Mouse (Mus musculus) liver, adult 2 months (tissue): ENCODE results near the gene Als2. TPM values are rescaled to one million over a fixed set of nuclear protein-coding genes. Genes with fewer than 3 reads are reported as not detected.

Experiments used
- DNase-seq: peaks from one replicate; pipeline ENCODE4 v3.0.0-alpha.2; 2011; ENCODE audit warnings: low read depth, low spot score; ENCODE audit errors: extremely low read depth
- H3K27ac ChIP-seq: fragments of 200-500 bp; replicated peaks from 2 replicates; pipeline ENCODE4 v1.5.1; 2012; ENCODE audit warnings: low read depth, mild to moderate bottlenecking, control low read depth, inconsistent platforms, low read length; ENCODE audit not compliant: insufficient read depth
- H3K27me3 ChIP-seq: fragments of 200-500 bp; 2 replicates; pipeline ENCODE4 v1.6.1; 2012; ENCODE audit warnings: mild to moderate bottlenecking, moderate library complexity, low read length, inconsistent platforms; ENCODE audit not compliant: control insufficient read depth, insufficient read depth
- H3K36me3 ChIP-seq: fragments of 200-500 bp; 2 replicates; pipeline ENCODE4 v1.6.1; 2012; ENCODE audit warnings: low read length, inconsistent platforms; ENCODE audit not compliant: control insufficient read depth, insufficient read depth
- H3K4me1 ChIP-seq: fragments of 200-500 bp; 2 replicates; pipeline ENCODE4 v1.6.1; 2011; ENCODE audit warnings: low read length; ENCODE audit not compliant: control insufficient read depth, insufficient read depth
- H3K4me3 ChIP-seq: fragments of 200-500 bp; 2 replicates; pipeline ENCODE4 v1.5.1; 2011; ENCODE audit warnings: low read depth, mild to moderate bottlenecking, control low read depth, low read length, moderate library complexity; ENCODE audit not compliant: insufficient read depth
- H3K79me2 ChIP-seq: fragments of 200-500 bp; 2 replicates; pipeline ENCODE4 v1.6.1; 2012; ENCODE audit warnings: inconsistent platforms, mild to moderate bottlenecking, low read length, moderate library complexity; ENCODE audit not compliant: control insufficient read depth, insufficient read depth
- H3K9ac ChIP-seq: fragments of 200-500 bp; 2 replicates; pipeline ENCODE4 v1.6.1; 2012; ENCODE audit warnings: low read depth, mild to moderate bottlenecking, control low read depth, inconsistent platforms, low read length
- CTCF ChIP-seq: fragments of 200-500 bp; IDR thresholded peaks from 2 replicates; pipeline ENCODE4 v1.5.1; 2011; ENCODE audit warnings: low read depth, low read length, control low read depth
- POLR2A ChIP-seq: fragments of 200-500 bp; IDR thresholded peaks from 2 replicates; pipeline ENCODE4 v1.6.1; 2011; ENCODE audit warnings: low read length, control low read depth; ENCODE audit not compliant: insufficient read depth; ENCODE audit errors: extremely low read depth
- WGBS: fragments of 180-500 bp; shearing (Covaris S2); methylation state at CpG from one replicate; pipeline ENCODE4 v1.1.7; 2018; 5-methylcytosine and 5-hydroxymethylcytosine counted together
- polyA plus RNA-seq: library from polyadenylated mRNA; depleted of rRNA; stranded (reverse); fragments of >200 nt; gene quantifications from 2 replicates; pipeline ENCODE4 v1.2.3, GENCODE M21; 2012
- total RNA-seq: library from RNA; depleted of rRNA; stranded (reverse); fragments of >200 nt; gene quantifications from 2 replicates; pipeline ENCODE4 v1.2.3, GENCODE M21; 2014

Als2 gene
- total and polyA plus RNA-seq, 2 experiments, result 20.2 to 34.2 TPM

GRCm38 (mm10) chr1:59243770-59244169 is 6.7 kb upstream of the Als2 start:
- no peak overlapping the region for H3K4me3 ChIP-seq
- H3K9ac ChIP-seq, result no peak overlapping the region
- DNase-seq, result no peak
- H3K27me3 ChIP-seq, result no peaks in the 10 kb centered on the region
- no peaks in the 10 kb centered on the region for H3K79me2 ChIP-seq
- H3K27ac ChIP-seq, result no peak overlapping the region
- WGBS, result 74% methylated on average over 2 of the region's 2 CpGs
- no peaks in the 10 kb centered on the region for H3K36me3 ChIP-seq
- H3K4me1 ChIP-seq, result no peaks in the 10 kb centered on the region
- TF ChIP-seq CTCF (no peak), POLR2A (no peak)

GRCm38 (mm10) chr1:59237614-59238211 is 682 bp upstream of the Als2 start:
- H3K27ac ChIP-seq, result peak overlapping the region; percentile 20
- H3K27me3 ChIP-seq, result no peaks in the 10 kb centered on the region
- under 1% methylated on average over 19 of the region's 19 CpGs for WGBS
- TF ChIP-seq CTCF (peak; percentile 68), POLR2A (no peak)
- H3K79me2 ChIP-seq, result peaks cover 21% of the 10 kb centered on the region
- peak overlapping the region; percentile 60 for H3K4me3 ChIP-seq
- no peaks in the 10 kb centered on the region for H3K36me3 ChIP-seq
- H3K4me1 ChIP-seq, result peaks cover 13% of the 10 kb centered on the region
- peak; percentile 77 for DNase-seq
- peak overlapping the region; percentile 58 for H3K9ac ChIP-seq

GRCm38 (mm10) chr1:59229187-59229586 is 7.8 kb downstream of the Als2 start:
- TF ChIP-seq POLR2A, result no peak
- no peak for TF ChIP-seq CTCF
- Histone ChIP-seq H3K79me2 (peaks cover 23% of the 10 kb centered on the region), H3K4me3 (no peak overlapping the region), H3K36me3 (peaks cover 7% of the 10 kb centered on the region), H3K4me1 (peaks cover 15% of the 10 kb centered on the region), H3K27ac (no peak overlapping the region), H3K27me3 (no peaks in the 10 kb centered on the region), H3K9ac (no peak overlapping the region)
- no peak for DNase-seq
- WGBS, result 78% methylated on average over 4 of the region's 4 CpGs

- Histone ChIP-seq H3K9ac (no peak overlapping the region), H3K36me3 (peaks cover 7% of the 10 kb centered on the region), H3K27ac (0 out of 2 replicates have a peak overlapping the region, but pooled peaks have one; percentile 5), H3K4me3 (no peak overlapping the region), H3K79me2 (peaks cover 26% of the 10 kb centered on the region), H3K27me3 (no peaks in the 10 kb centered on the region), H3K4me1 (peaks cover 15% of the 10 kb centered on the region)
- 54% methylated on average over 7 of the region's 7 CpGs for WGBS
- no peak for DNase-seq
- TF ChIP-seq CTCF (no peak), POLR2A (no peak)
These were observed 8.5 kb downstream of the Als2 start for GRCm38 (mm10) chr1:59228552-59228951.

GRCm38 (mm10) chr1:59222101-59222825 is 14.8 kb downstream of the Als2 start:
- peaks cover 23% of the 10 kb centered on the region for H3K36me3 ChIP-seq
- H3K4me3 ChIP-seq, result no peak overlapping the region
- no peak overlapping the region for H3K9ac ChIP-seq
- WGBS, result 82% methylated on average over 7 of the region's 7 CpGs
- H3K79me2 ChIP-seq, result peaks cover 20% of the 10 kb centered on the region; the same call in 1 of the 2 replicates
- TF ChIP-seq POLR2A, result no peak
- no peak for TF ChIP-seq CTCF
- peaks cover 1% of the 10 kb centered on the region for H3K4me1 ChIP-seq
- DNase-seq, result no peak
- H3K27me3 ChIP-seq, result no peaks in the 10 kb centered on the region
- no peak overlapping the region for H3K27ac ChIP-seq

- Histone ChIP-seq H3K27ac (no peak overlapping the region), H3K36me3 (peaks cover 25% of the 10 kb centered on the region), H3K9ac (no peak overlapping the region)
These were observed 15.4 kb downstream of the Als2 start for GRCm38 (mm10) chr1:59221591-59221990.

More at GRCm38 (mm10) chr1:59221591-59221990, 15.4 kb downstream of the Als2 start:
- TF ChIP-seq POLR2A (no peak), CTCF (no peak)
- DNase-seq, result peak; percentile 45
- Histone ChIP-seq H3K4me1 (peaks cover 1% of the 10 kb centered on the region), H3K4me3 (no peak overlapping the region), H3K27me3 (no peaks in the 10 kb centered on the region), H3K79me2 (peaks cover 20% of the 10 kb centered on the region; the same call in 1 of the 2 replicates)
- 58% methylated on average over 2 of the region's 2 CpGs for WGBS
